Mouse (Mus musculus) CH12.LX (cell line): ENCODE measurements around the gene Sit1. TPM values are rescaled to one million over a fixed set of nuclear protein-coding genes. Genes with fewer than 3 reads are reported as not detected.

ENCODE experiments used
- DNase-seq: peaks from one replicate; pipeline ENCODE4 v3.0.0-alpha.2; 2013; ENCODE audit errors: extremely low read depth
- H3K27ac ChIP-seq: 2 replicates; pipeline ENCODE4 v1.5.1; 2012; ENCODE audit warnings: low read depth, mild to moderate bottlenecking, control low read depth, moderate library complexity; ENCODE audit not compliant: insufficient read depth
- H3K27me3 ChIP-seq: replicated peaks from 2 replicates; pipeline ENCODE3; 2012; ENCODE audit warnings: inconsistent platforms
- H3K36me3 ChIP-seq, 2 experiments: replicated peaks in 1 of 2; 2 replicates each; pipeline versions ENCODE3 to v1.6.1; 2012; ENCODE audit warnings: inconsistent platforms in 1 of 2, low read length in 1 of 2, mild to moderate bottlenecking in 1 of 2, mixed read lengths in 1 of 2, moderate library complexity in 1 of 2; ENCODE audit not compliant: control insufficient read depth in 1 of 2, insufficient read depth in 1 of 2
- H3K4me1 ChIP-seq, 2 experiments: 2 replicates each; pipeline ENCODE4 v1.6.1; 2012; ENCODE audit warnings: inconsistent platforms in 1 of 2, moderate library complexity in 1 of 2; ENCODE audit not compliant: insufficient read depth in 2 of 2, control insufficient read depth in 1 of 2
- H3K4me2 ChIP-seq: 2 replicates; pipeline ENCODE4 v1.6.1; 2012; ENCODE audit warnings: low read depth, mild to moderate bottlenecking, control low read depth; ENCODE audit not compliant: poor library complexity, insufficient read depth, severe bottlenecking
- H3K4me3 ChIP-seq, 3 experiments: fragments of 150-350 bp in 1 of 3; sonication (generic) in 1 of 3; replicated peaks in 1 of 3; 2 replicates each; pipeline versions ENCODE3 to v1.5.1; 2011 to 2012; ENCODE audit warnings: low read depth in 2 of 3, low read length in 2 of 3, mild to moderate bottlenecking in 2 of 3, moderate library complexity in 2 of 3, control low read depth in 1 of 3, improper control_type of control experiment in 1 of 3, inconsistent platforms in 1 of 3, mixed read lengths in 1 of 3; ENCODE audit not compliant: poor library complexity in 1 of 3
- H3K79me2 ChIP-seq: replicated peaks from 2 replicates; pipeline ENCODE4 v1.6.1; 2012; ENCODE audit warnings: mild to moderate bottlenecking, moderate library complexity; ENCODE audit not compliant: control insufficient read depth, poor library complexity, insufficient read depth, severe bottlenecking; ENCODE audit errors: extremely low read depth
- H3K9ac ChIP-seq: 2 replicates; pipeline ENCODE4 v1.6.1; 2012; ENCODE audit warnings: low read depth, mild to moderate bottlenecking, control low read depth, moderate library complexity; ENCODE audit not compliant: insufficient read depth
- H3K9me3 ChIP-seq: replicated peaks from 2 replicates; pipeline ENCODE3; 2012; ENCODE audit warnings: low read length, inconsistent platforms, mixed read lengths
- CHD1 ChIP-seq: IDR thresholded peaks from 2 replicates; pipeline ENCODE4 v1.6.1; 2012; ENCODE audit warnings: low read depth, low read length, improper control_type of control experiment, inconsistent platforms
- CHD2 ChIP-seq: IDR thresholded peaks from 2 replicates; pipeline ENCODE4 v1.6.1; 2011; ENCODE audit warnings: low read length, improper control_type of control experiment
- CTCF ChIP-seq, 2 experiments: IDR thresholded peaks in 1 of 2; conservative IDR thresholded peaks in 1 of 2; 2 replicates each; pipeline ENCODE4 v1.5.1; 2011 to 2012; ENCODE audit warnings: low read depth in 2 of 2, low read length in 2 of 2, improper control_type of control experiment in 1 of 2, inconsistent platforms in 1 of 2, mild to moderate bottlenecking in 1 of 2, moderate library complexity in 1 of 2
- E2F4 ChIP-seq: IDR thresholded peaks from 2 replicates; pipeline ENCODE4 v1.6.1; 2011; ENCODE audit warnings: low read depth, low read length, improper control_type of control experiment; ENCODE audit not compliant: insufficient replicate concordance
- ELF1 ChIP-seq: IDR thresholded peaks from 2 replicates; pipeline ENCODE4 v1.6.1; 2014; ENCODE audit warnings: low read depth, mild to moderate bottlenecking, inconsistent platforms, low read length, improper control_type of control experiment
- ETS1 ChIP-seq: conservative IDR thresholded peaks from 2 replicates; pipeline ENCODE4 v1.6.1; 2012; ENCODE audit warnings: low read depth, mild to moderate bottlenecking, inconsistent platforms, low read length, improper control_type of control experiment, moderate library complexity
- GABPA ChIP-seq: IDR thresholded peaks from 2 replicates; pipeline ENCODE4 v1.6.1; 2012; ENCODE audit warnings: low read depth, low read length, improper control_type of control experiment, inconsistent platforms; ENCODE audit not compliant: insufficient replicate concordance
- HCFC1 ChIP-seq: IDR thresholded peaks from 2 replicates; pipeline ENCODE4 v1.6.1; 2012; ENCODE audit warnings: low read depth, mild to moderate bottlenecking, inconsistent platforms, low read length, improper control_type of control experiment
- IRF4 ChIP-seq: IDR thresholded peaks from 2 replicates; pipeline ENCODE4 v1.6.1; 2014; ENCODE audit warnings: low read depth, mild to moderate bottlenecking, inconsistent platforms, low read length, improper control_type of control experiment
- JUND ChIP-seq: conservative IDR thresholded peaks from 2 replicates; pipeline ENCODE4 v1.6.1; 2011; ENCODE audit warnings: low read depth, low read length, improper control_type of control experiment
- MAFK ChIP-seq: IDR thresholded peaks from 2 replicates; pipeline ENCODE4 v1.6.1; 2011; ENCODE audit warnings: low read length, improper control_type of control experiment; ENCODE audit not compliant: insufficient replicate concordance
- MAZ ChIP-seq: IDR thresholded peaks from 2 replicates; pipeline ENCODE4 v1.6.1; 2012; ENCODE audit warnings: low read depth, mild to moderate bottlenecking, inconsistent platforms, low read length, improper control_type of control experiment, moderate library complexity
- MEF2A ChIP-seq: IDR thresholded peaks from 2 replicates; pipeline ENCODE4 v1.6.1; 2014; ENCODE audit warnings: low read depth, mild to moderate bottlenecking, inconsistent platforms, low read length, improper control_type of control experiment, borderline replicate concordance
- MXI1 ChIP-seq: IDR thresholded peaks from 2 replicates; pipeline ENCODE4 v1.6.1; 2011; ENCODE audit warnings: mild to moderate bottlenecking, low read depth, low read length, improper control_type of control experiment
- NRF1 ChIP-seq: IDR thresholded peaks from 2 replicates; pipeline ENCODE4 v1.6.1; 2014; ENCODE audit warnings: low read depth, mild to moderate bottlenecking, inconsistent platforms, low read length, improper control_type of control experiment, moderate library complexity
- PAX5 ChIP-seq: IDR thresholded peaks from 2 replicates; pipeline ENCODE4 v1.6.1; 2012; ENCODE audit warnings: low read length, inconsistent platforms, mixed read lengths
- POLR2A ChIP-seq: IDR thresholded peaks from 2 replicates; pipeline ENCODE4 v1.6.1; 2011; ENCODE audit warnings: low read depth, mild to moderate bottlenecking, improper control_type of control experiment, low read length
- RAD21 ChIP-seq: IDR thresholded peaks from 2 replicates; pipeline ENCODE4 v1.6.1; 2011; ENCODE audit warnings: low read depth, mild to moderate bottlenecking, low read length, improper control_type of control experiment, moderate library complexity
- SIN3A ChIP-seq: IDR thresholded peaks from 2 replicates; pipeline ENCODE4 v1.6.1; 2012; ENCODE audit warnings: low read length, improper control_type of control experiment, inconsistent platforms
- SMC3 ChIP-seq: IDR thresholded peaks from 2 replicates; pipeline ENCODE4 v1.6.1; 2011; ENCODE audit warnings: low read depth, low read length, improper control_type of control experiment
- TBP ChIP-seq: conservative IDR thresholded peaks from 2 replicates; pipeline ENCODE4 v1.6.1; 2011; ENCODE audit warnings: low read depth, low read length, improper control_type of control experiment
- TCF12 ChIP-seq: IDR thresholded peaks from 2 replicates; pipeline ENCODE4 v1.6.1; 2014; ENCODE audit warnings: low read depth, mild to moderate bottlenecking, inconsistent platforms, low read length, improper control_type of control experiment
- UBTF ChIP-seq: IDR thresholded peaks from 2 replicates; pipeline ENCODE4 v1.6.1; 2012; ENCODE audit warnings: low read depth, mild to moderate bottlenecking, inconsistent platforms, low read length, improper control_type of control experiment, moderate library complexity
- USF1 ChIP-seq: IDR thresholded peaks from 2 replicates; pipeline ENCODE4 v1.6.1; 2014; ENCODE audit warnings: low read depth, mild to moderate bottlenecking, inconsistent platforms, low read length, improper control_type of control experiment
- USF2 ChIP-seq: conservative IDR thresholded peaks from 2 replicates; pipeline ENCODE4 v1.6.1; 2011; ENCODE audit warnings: low read depth, low read length, improper control_type of control experiment
- ZC3H11A ChIP-seq: IDR thresholded peaks from 2 replicates; pipeline ENCODE4 v1.6.1; 2012; ENCODE audit warnings: low read depth, mild to moderate bottlenecking, inconsistent platforms, low read length, improper control_type of control experiment
- ZMIZ1 ChIP-seq: IDR thresholded peaks from 2 replicates; pipeline ENCODE4 v1.6.1; 2012; ENCODE audit warnings: low read depth, mild to moderate bottlenecking, inconsistent platforms, low read length, improper control_type of control experiment
- dilution Hi-C: fragments of 300-500 bp; cut with MboI; formaldehyde crosslinking; loops from 2 replicates; pipeline ENCODE4 v1.14.3; 2020; ENCODE audit warnings: low sequenced_read_pairs; ENCODE audit not compliant: extremely low pct_unique_long_range_greater_than_20kb, extremely low pct_ligation_motif_present
- in situ Hi-C: fragments of 300-500 bp; cut with MboI; formaldehyde crosslinking; loops from 3 replicates; pipeline ENCODE4 v1.14.3; 2019; ENCODE audit warnings: low sequenced_read_pairs, low pct_ligation_motif_present, low pct_unique_long_range_greater_than_20kb, mixed read lengths
- polyA plus RNA-seq: library from polyadenylated mRNA; unstranded; fragments of >175 nt; gene quantifications from 2 replicates; pipeline ENCODE4 v1.2.1, GENCODE M21; 2012; ENCODE audit warnings: low read depth; ENCODE audit not compliant: insufficient read length
- total RNA-seq, 2 experiments: library from RNA; depleted of rRNA; stranded (reverse); fragments of 300-350 nt in 1 of 2; fragments of >200 nt in 1 of 2; gene quantifications; 2 replicates each; pipeline ENCODE4 v1.2.3; 2012 to 2014

Sit1 gene
- total and polyA plus RNA-seq, 3 experiments = 2.8 to 10.5 (median 10.1) TPM

- dilution Hi-C loops (no loop called here), in situ Hi-C loops (no loop called here)
- Histone ChIP-seq H3K27me3 (peaks cover 2% of the 10 kb centered on the region), H3K4me3 (no peak overlapping the region), H3K4me2 (no peak overlapping the region), H3K4me1 (peaks cover 10 to 27% of the 10 kb centered on the region in 2 experiments), H3K79me2 (no peaks in the 10 kb centered on the region), H3K36me3 (peaks cover 10 to 80% of the 10 kb centered on the region in 2 experiments), H3K27ac (no peak overlapping the region), H3K9me3 (peaks cover 9% of the 10 kb centered on the region), H3K9ac (no peak overlapping the region)
- no peak for DNase-seq
- no peak for TF ChIP-seq E2F4
- TF ChIP-seq ZC3H11A = no peak
- no peak for TF ChIP-seq IRF4
- no peak for TF ChIP-seq USF2
- TF ChIP-seq MEF2A = no peak
- no peak for TF ChIP-seq PAX5
- TF ChIP-seq MAFK = no peak
- TF ChIP-seq USF1 = no peak
- TF ChIP-seq SIN3A = no peak
- no peak for TF ChIP-seq TBP
- no peak for TF ChIP-seq RAD21
- TF ChIP-seq MXI1 = no peak
- TF ChIP-seq HCFC1 = no peak
- TF ChIP-seq ETS1 = no peak
- no peak for TF ChIP-seq CHD2
- no peak for TF ChIP-seq CTCF (conservative IDR thresholded peaks at IDR 0.05 in 1 of 2, IDR thresholded peaks at IDR 0.05 in 1 of 2; ENCODE audit: low read depth in 2 of 2, low read length in 2 of 2)
- no peak for TF ChIP-seq POLR2A
Measured at GRCm38 (mm10) chr4:43448554-43448953, 35.0 kb downstream of the Sit1 start.

DNA sequence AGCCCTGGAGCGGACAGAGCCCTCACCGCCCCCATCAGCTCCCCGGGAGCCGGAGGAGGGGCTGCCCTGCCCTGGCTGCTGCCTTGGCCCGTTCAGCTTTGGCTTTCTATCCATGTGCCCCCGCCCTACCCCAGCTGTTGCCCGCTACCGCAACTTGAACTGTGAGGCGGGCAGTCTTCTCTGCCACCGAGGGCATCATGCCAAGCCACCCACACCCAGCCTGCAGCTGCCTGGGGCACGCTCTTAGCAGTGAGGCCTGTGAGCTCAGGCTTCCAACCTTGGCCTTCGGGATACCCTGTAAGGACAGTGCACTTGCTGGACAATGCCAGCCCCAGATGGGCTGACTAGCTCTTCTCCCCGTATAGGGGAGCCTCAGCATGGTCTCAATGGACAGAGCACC lies 36.3 kb downstream of the Sit1 start:
- Histone ChIP-seq H3K9ac (no peak overlapping the region), H3K79me2 (no peaks in the 10 kb centered on the region), H3K4me1 (peaks cover 4 to 16% of the 10 kb centered on the region in 2 experiments; a peak in 3 of 4 replicates), H3K9me3 (peaks cover 9% of the 10 kb centered on the region), H3K27me3 (peaks cover 3% of the 10 kb centered on the region), H3K36me3 (peaks cover 10 to 74% of the 10 kb centered on the region in 2 experiments), H3K4me2 (no peak overlapping the region), H3K27ac (no peak overlapping the region), H3K4me3 (no peak overlapping the region)
- no peak for DNase-seq
- TF ChIP-seq JUND = no peak
- no peak for TF ChIP-seq SMC3
- no peak for TF ChIP-seq CHD1
- no peak for TF ChIP-seq UBTF
- TF ChIP-seq HCFC1 = no peak
- no peak for TF ChIP-seq TCF12
- no peak for TF ChIP-seq E2F4
- no peak for TF ChIP-seq PAX5
- no peak for TF ChIP-seq GABPA
- TF ChIP-seq ZMIZ1 = no peak
- TF ChIP-seq ZC3H11A = no peak
- no peak for TF ChIP-seq RAD21
- TF ChIP-seq NRF1 = no peak
- no peak for TF ChIP-seq MAZ
- TF ChIP-seq ELF1 = no peak
- dilution Hi-C loops (no loop called here), in situ Hi-C loops (no loop called here)
